Mouse (Mus musculus) splenic B cell, adult 2 months (primary cell): Measurements from ENCODE around the gene Lrp11.
"Not testable (repeated sequence)": the region's sequence is repeated elsewhere in the genome, so short reads cannot be mapped to it uniquely, and the experiment has no call there.

Experiments
- DNase-seq: peaks from one replicate; pipeline ENCODE4 v3.0.0-alpha.2; 2011; ENCODE audit warnings: low read depth, low spot score
- H3K27me3 ChIP-seq: 2 replicates; pipeline ENCODE4 v1.6.1; 2012; ENCODE audit warnings: mild to moderate bottlenecking, low read length, moderate library complexity, mixed read lengths; ENCODE audit not compliant: control insufficient read depth, poor library complexity, insufficient read depth, severe bottlenecking
- H3K36me3 ChIP-seq: 2 replicates; pipeline ENCODE4 v1.6.1; 2012; ENCODE audit warnings: mild to moderate bottlenecking, low read length, moderate library complexity, mixed read lengths; ENCODE audit not compliant: control insufficient read depth, poor library complexity, insufficient read depth, severe bottlenecking

Lrp11 gene

GRCm38 (mm10) chr10:7611647-7612046 is 22.0 kb downstream of the Lrp11 start:
- DNase-seq, result no peak
- no peaks in the 10 kb centered on the region for H3K27me3 ChIP-seq
- no peaks in the 10 kb centered on the region for H3K36me3 ChIP-seq

- H3K36me3 ChIP-seq, DNase-seq, H3K27me3 ChIP-seq: not testable (repeated sequence)
Measured at GRCm38 (mm10) chr10:7612210-7612609, 22.6 kb downstream of the Lrp11 start.

- DNase-seq, result no peak
- no peaks in the 10 kb centered on the region for H3K27me3 ChIP-seq
- no peaks in the 10 kb centered on the region for H3K36me3 ChIP-seq
Measured at GRCm38 (mm10) chr10:7614834-7615233, 25.2 kb downstream of the Lrp11 start.

- H3K36me3 ChIP-seq, H3K27me3 ChIP-seq, DNase-seq: not testable (repeated sequence)
Measured at GRCm38 (mm10) chr10:7617146-7617545, 27.5 kb downstream of the Lrp11 start.

- H3K36me3 ChIP-seq, DNase-seq, H3K27me3 ChIP-seq: not testable (repeated sequence)
Measured at GRCm38 (mm10) chr10:7617556-7617955, 28.0 kb downstream of the Lrp11 start.

- no peak for DNase-seq
- H3K27me3 ChIP-seq, result no peaks in the 10 kb centered on the region
Measured at GRCm38 (mm10) chr10:7619821-7620241, 30.2 kb downstream of the Lrp11 start.

GRCm38 (mm10) chr10:7620723-7621122 is 31.1 kb downstream of the Lrp11 start:
- Histone ChIP-seq H3K27me3 (no peaks in the 10 kb centered on the region), H3K36me3 (no peaks in the 10 kb centered on the region)
- DNase-seq, result no peak

More at GRCm38 (mm10) chr10:7619821-7620241, 30.2 kb downstream of the Lrp11 start:
- H3K36me3 ChIP-seq, result no peaks in the 10 kb centered on the region

GRCm38 (mm10) chr10:7622378-7622777 is 32.8 kb downstream of the Lrp11 start:
- no peaks in the 10 kb centered on the region for H3K27me3 ChIP-seq
- DNase-seq, result no peak
- no peaks in the 10 kb centered on the region for H3K36me3 ChIP-seq

- Histone ChIP-seq H3K36me3 (no peaks in the 10 kb centered on the region), H3K27me3 (no peaks in the 10 kb centered on the region)
- no peak for DNase-seq
Measured at GRCm38 (mm10) chr10:7623861-7624518, 34.4 kb downstream of the Lrp11 start.

GRCm38 (mm10) chr10:7629092-7629491 is 39.5 kb downstream of the Lrp11 start:
- Histone ChIP-seq H3K36me3 (no peaks in the 10 kb centered on the region), H3K27me3 (no peaks in the 10 kb centered on the region)
- DNase-seq, result no peak

GRCm38 (mm10) chr10:7630286-7630685 is 40.7 kb downstream of the Lrp11 start:
- no peak for DNase-seq
- H3K36me3 ChIP-seq, result no peaks in the 10 kb centered on the region

GRCm38 (mm10) chr10:7630951-7631720 is 41.5 kb downstream of the Lrp11 start:
- no peaks in the 10 kb centered on the region for H3K36me3 ChIP-seq
- no peaks in the 10 kb centered on the region for H3K27me3 ChIP-seq
- DNase-seq, result no peak

More at GRCm38 (mm10) chr10:7630286-7630685, 40.7 kb downstream of the Lrp11 start:
- no peaks in the 10 kb centered on the region for H3K27me3 ChIP-seq

- DNase-seq, result no peak
- Histone ChIP-seq H3K27me3 (no peaks in the 10 kb centered on the region), H3K36me3 (peaks cover 22% of the 10 kb centered on the region)
Measured at GRCm38 (mm10) chr10:7640366-7640765, 50.8 kb downstream of the Lrp11 start.

- DNase-seq, result no peak
- H3K36me3 ChIP-seq, result peaks cover 10% of the 10 kb centered on the region
- H3K27me3 ChIP-seq, result no peaks in the 10 kb centered on the region
Measured at GRCm38 (mm10) chr10:7645911-7646310, 56.3 kb downstream of the Lrp11 start.

GRCm38 (mm10) chr10:7649059-7649458 is 59.5 kb downstream of the Lrp11 start:
- no peaks in the 10 kb centered on the region for H3K27me3 ChIP-seq
- H3K36me3 ChIP-seq, result peaks cover 4% of the 10 kb centered on the region
- DNase-seq, result no peak
